Mouse (Mus musculus): Measurements from ENCODE around the gene Nr1d1. TPM values are rescaled to one million over a fixed set of nuclear protein-coding genes. Genes with fewer than 3 reads are reported as not detected.

Gene Nr1d1
- total and polyA plus RNA-seq, 3 experiments: 2.0 to 5.6 TPM; not detected in 1

GRCm38 (mm10) chr11:98734020-98734419 lies 41.1 kb downstream of the Nr1d1 start (continued):
- TF ChIP-seq KAT2A (conservative IDR thresholded peaks at IDR 0.05; ENCODE audit: low read depth, low read length) (no peak), USF2 (IDR thresholded peaks at IDR 0.05; ENCODE audit: borderline replicate concordance in 1 of 2, insufficient read depth in 1 of 2, low read depth in 1 of 2, low read length in 2 of 2) (no peak), ELF1 (IDR thresholded peaks at IDR 0.05; ENCODE audit: low read depth, low read length) (no peak), MAZ (IDR thresholded peaks at IDR 0.05; ENCODE audit: low read depth, low read length) (no peak), GABPA (IDR thresholded peaks at IDR 0.05; ENCODE audit: low read depth, low read length) (no peak), E2F4 (IDR thresholded peaks at IDR 0.05; ENCODE audit: borderline replicate concordance, low read depth, low read length) (no peak), BHLHE40 (IDR thresholded peaks at IDR 0.05; ENCODE audit: borderline replicate concordance, low read depth, low read length) (no peak), NRF1 (IDR thresholded peaks at IDR 0.05; ENCODE audit: insufficient read depth, low read depth, low read length, poor library complexity, severe bottlenecking) (no peak), SMC3 (IDR thresholded peaks at IDR 0.05; ENCODE audit: low read depth, low read length) (peak; percentile 92), POLR2AphosphoS5 (IDR thresholded peaks at IDR 0.05; ENCODE audit: borderline replicate concordance, low read depth, low read length) (no peak), NELFE (IDR thresholded peaks at IDR 0.05; ENCODE audit: low read depth, low read length) (no peak), GATA1 (IDR thresholded peaks at IDR 0.05; ENCODE audit: low read depth, low read length) (no peak), TAL1 (IDR thresholded peaks at IDR 0.05; ENCODE audit: low read length) (no peak), MAFK (IDR thresholded peaks at IDR 0.05; ENCODE audit: borderline replicate concordance, low read depth, low read length) (no peak)

GRCm38 (mm10) chr11:98731134-98731533 lies 44.0 kb downstream of the Nr1d1 start:
- TF ChIP-seq BHLHE40 (IDR thresholded peaks at IDR 0.05; ENCODE audit: borderline replicate concordance, low read depth, low read length): no peak
- no peak for TF ChIP-seq SMC3 (IDR thresholded peaks at IDR 0.05; ENCODE audit: low read depth, low read length)
- TF ChIP-seq JUND (IDR thresholded peaks at IDR 0.05; ENCODE audit: low read depth, low read length): no peak
- no peak for TF ChIP-seq ETS1 (IDR thresholded peaks at IDR 0.05; ENCODE audit: low read depth, low read length)
- TF ChIP-seq RAD21 (IDR thresholded peaks at IDR 0.05; ENCODE audit: low read depth, low read length): no peak
- no peak for TF ChIP-seq NELFE (IDR thresholded peaks at IDR 0.05; ENCODE audit: low read depth, low read length)
- no peak for TF ChIP-seq MAFK (IDR thresholded peaks at IDR 0.05; ENCODE audit: borderline replicate concordance, low read depth, low read length)
- no peak for TF ChIP-seq GABPA (IDR thresholded peaks at IDR 0.05; ENCODE audit: low read depth, low read length)
- no peak for TF ChIP-seq CTCF (IDR thresholded peaks at IDR 0.05 in 2 of 3, conservative IDR thresholded peaks at IDR 0.05 in 1 of 3; ENCODE audit: control insufficient read depth in 1 of 3, insufficient read depth in 1 of 3, low read depth in 2 of 3, low read length in 3 of 3, poor library complexity in 1 of 3, severe bottlenecking in 1 of 3)
- TF ChIP-seq GATA1 (IDR thresholded peaks at IDR 0.05; ENCODE audit: low read depth, low read length): no peak
- no peak for TF ChIP-seq POLR2AphosphoS2 (IDR thresholded peaks at IDR 0.05; ENCODE audit: low read length)
- TF ChIP-seq USF2 (IDR thresholded peaks at IDR 0.05; ENCODE audit: borderline replicate concordance in 1 of 2, insufficient read depth in 1 of 2, low read depth in 1 of 2, low read length in 2 of 2): no peak
- TF ChIP-seq MAZ (IDR thresholded peaks at IDR 0.05; ENCODE audit: low read depth, low read length): no peak
- no peak for TF ChIP-seq USF1 (IDR thresholded peaks at IDR 0.05; ENCODE audit: low read depth, low read length)
- Histone ChIP-seq H3K27ac (ENCODE audit: control insufficient read depth, low read depth, low read length) (no peak overlapping the region), H3K9me3 (replicated peaks; ENCODE audit: insufficient read depth, low read length) (no peaks in the 10 kb centered on the region), H3K9ac (ENCODE audit: control insufficient read depth, low read depth, low read length, poor library complexity, severe bottlenecking) (no peak overlapping the region), H3K4me1 (ENCODE audit: control insufficient read depth in 1 of 2, insufficient read depth in 2 of 2, low read length in 2 of 2) (peaks cover 3 to 9% of the 10 kb centered on the region in 2 experiments; a peak in 2 of 4 replicates), H3K36me3 (ENCODE audit: control insufficient read depth in 1 of 2, insufficient read depth in 2 of 2, low read length in 2 of 2) (peaks cover 0 to 9% of the 10 kb centered on the region in 2 experiments; a peak in 2 of 4 replicates), H3K4me3 (ENCODE audit: control insufficient read depth in 1 of 2, insufficient read depth in 1 of 2, low read depth in 2 of 2, low read length in 2 of 2) (no peak overlapping the region), H3K79me2 (ENCODE audit: control insufficient read depth, insufficient read depth, low read length, poor library complexity) (peaks cover 1% of the 10 kb centered on the region; the same call in 1 of the 2 replicates), H3K27me3 (ENCODE audit: control insufficient read depth in 1 of 2, insufficient read depth in 2 of 2, low read length in 2 of 2) (peaks cover 0 to 3% of the 10 kb centered on the region in 2 experiments; a peak in 1 of 4 replicates)
- DNase-seq (ENCODE audit: low read depth, low spot score): no peak

Measured in MEL (cell line).